Mouse (Mus musculus): ENCODE results near the gene Adamts10. TPM values are rescaled to one million over a fixed set of nuclear protein-coding genes. Genes with fewer than 3 reads are reported as not detected.

Gene Adamts10
- polyA plus RNA-seq, 1 experiment from 2014 or later = 70.1 TPM

DNA sequence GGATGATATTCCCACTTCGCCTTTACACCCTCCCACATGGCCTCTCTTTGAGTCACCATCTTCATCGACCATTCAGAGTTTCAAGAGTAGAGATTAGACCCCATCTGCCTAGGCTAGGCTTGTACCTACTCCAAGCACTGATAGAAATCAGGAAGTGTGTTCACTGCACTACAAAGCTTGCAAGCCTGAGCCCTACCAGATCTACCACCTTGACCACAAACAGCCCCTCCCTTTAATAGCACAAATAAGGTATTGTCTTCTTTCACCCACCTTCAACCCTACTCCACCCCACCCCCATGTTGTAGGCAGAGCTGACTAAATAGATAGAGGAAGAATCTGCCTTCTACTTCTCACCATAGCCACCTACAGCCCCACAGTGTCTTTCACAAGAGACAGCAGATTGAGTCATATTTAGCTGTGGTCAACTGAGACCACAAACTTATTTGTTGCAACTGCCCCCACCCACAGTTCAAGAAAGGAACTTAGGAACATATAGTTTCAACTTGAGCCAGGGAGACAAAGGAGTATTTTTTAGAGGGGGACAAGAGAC is 39.6 kb downstream of the Adamts10 start:
- Histone ChIP-seq H3K9me3 (0 out of 2 replicates have a peak, but pooled peaks cover 2% of the 10 kb centered on the region), H3K27me3 (replicated peaks; ENCODE audit: low read depth, poor library complexity, severe bottlenecking) (no peaks in the 10 kb centered on the region), H3K4me3 (no peak overlapping the region), H3K36me3 (replicated peaks) (no peaks in the 10 kb centered on the region), H3K4me1 (no peaks in the 10 kb centered on the region), H3K27ac (replicated peaks) (no peak overlapping the region)
- no peak for DNase-seq (ENCODE audit: low spot score)
- 67% methylated on average over 2 of the region's 2 CpGs for WGBS

DNA sequence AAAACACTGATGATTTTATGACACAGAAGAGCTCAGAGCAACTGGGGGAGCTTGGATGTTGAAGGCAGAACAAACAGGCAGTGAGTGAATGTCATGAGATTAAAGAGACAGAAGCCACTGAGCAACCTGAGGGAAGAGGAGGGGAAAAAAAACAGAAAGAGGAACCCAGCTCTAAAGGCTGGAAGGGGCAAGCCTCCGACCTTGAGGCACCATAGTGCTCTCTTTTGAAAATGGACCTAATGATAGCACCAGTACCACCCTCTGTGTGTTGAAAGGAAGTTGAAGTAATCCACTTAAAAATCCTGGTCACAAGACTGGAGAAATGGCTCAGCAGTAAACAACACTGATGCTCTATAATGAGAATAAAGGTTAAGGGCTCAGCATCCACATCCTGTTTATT is 40.6 kb downstream of the Adamts10 start:
- 0 out of 2 replicates have a peak, but pooled peaks cover 2% of the 10 kb centered on the region for H3K9me3 ChIP-seq
- no peaks in the 10 kb centered on the region for H3K27me3 ChIP-seq (replicated peaks; ENCODE audit: low read depth, poor library complexity, severe bottlenecking)
- no peak overlapping the region for H3K4me3 ChIP-seq
- no peak overlapping the region for H3K27ac ChIP-seq (replicated peaks)
- DNase-seq (ENCODE audit: low spot score) = no peak
- 71% methylated on average over 1 of the region's 1 CpGs for WGBS
- no peaks in the 10 kb centered on the region for H3K4me1 ChIP-seq
- no peaks in the 10 kb centered on the region for H3K36me3 ChIP-seq (replicated peaks)

DNA sequence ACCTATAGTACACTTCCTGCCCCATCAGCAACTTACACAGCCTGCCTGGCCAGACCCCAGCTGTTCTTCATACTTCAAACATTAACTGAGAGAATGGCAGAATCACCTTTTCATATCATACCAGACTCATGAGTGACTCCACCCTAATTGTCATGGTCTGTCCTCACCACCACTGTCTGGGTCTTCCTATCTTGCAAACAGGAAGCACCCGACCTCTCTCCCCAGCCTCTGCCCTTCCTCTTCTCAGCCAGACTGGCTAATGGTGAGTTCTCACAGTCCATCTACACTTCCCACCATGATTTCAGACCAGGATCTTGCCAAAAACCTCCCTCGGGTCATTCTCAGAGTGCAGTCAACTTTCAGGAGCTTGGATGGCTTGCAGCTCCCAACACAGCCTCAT is 42.2 kb downstream of the Adamts10 start:
- 71% methylated on average over 2 of the region's 2 CpGs for WGBS

DNA sequence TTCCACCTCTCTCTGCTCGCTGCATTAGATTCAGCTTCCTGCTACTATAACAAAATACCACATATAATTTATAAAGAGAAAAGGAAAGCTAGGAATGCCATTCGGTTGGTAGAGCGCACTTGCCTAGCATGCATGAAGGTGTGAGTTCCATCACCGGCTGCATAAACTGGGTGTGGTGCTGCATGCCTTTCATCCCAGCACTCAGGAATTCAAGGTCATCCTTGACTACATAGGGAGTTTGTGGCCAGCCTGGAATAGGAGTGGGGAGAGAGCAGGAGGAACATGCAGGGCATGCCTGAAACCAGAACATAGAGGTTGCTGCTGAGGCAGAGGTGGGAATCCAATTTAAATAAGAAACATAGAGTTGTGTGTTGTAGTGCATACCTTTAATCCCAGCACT is 60.1 kb downstream of the Adamts10 start:
- no peaks in the 10 kb centered on the region for H3K27me3 ChIP-seq (replicated peaks; ENCODE audit: low read depth, poor library complexity, severe bottlenecking)
- no peaks in the 10 kb centered on the region for H3K36me3 ChIP-seq (replicated peaks)
- 92% methylated on average over 4 of the region's 4 CpGs for WGBS
- H3K4me1 ChIP-seq = no peaks in the 10 kb centered on the region
- no peak overlapping the region for H3K27ac ChIP-seq (replicated peaks)
- H3K4me3 ChIP-seq = no peak overlapping the region
- H3K9me3 ChIP-seq = no peaks in the 10 kb centered on the region
- DNase-seq (ENCODE audit: low spot score) = no peak

More for the DNA sequence above, 42.2 kb downstream of the Adamts10 start:
- no peak overlapping the region for H3K27ac ChIP-seq (replicated peaks)
- H3K4me3 ChIP-seq = no peak overlapping the region
- H3K27me3 ChIP-seq (replicated peaks; ENCODE audit: low read depth, poor library complexity, severe bottlenecking) = no peaks in the 10 kb centered on the region
- no peaks in the 10 kb centered on the region for H3K36me3 ChIP-seq (replicated peaks)
- H3K9me3 ChIP-seq = 0 out of 2 replicates have a peak, but pooled peaks cover 2% of the 10 kb centered on the region
- DNase-seq (ENCODE audit: low spot score) = no peak
- no peaks in the 10 kb centered on the region for H3K4me1 ChIP-seq

- Histone ChIP-seq H3K4me1 (no peaks in the 10 kb centered on the region), H3K36me3 (replicated peaks) (no peaks in the 10 kb centered on the region), H3K9me3 (no peaks in the 10 kb centered on the region), H3K27ac (replicated peaks) (no peak overlapping the region), H3K4me3 (no peak overlapping the region), H3K27me3 (replicated peaks; ENCODE audit: low read depth, poor library complexity, severe bottlenecking) (no peaks in the 10 kb centered on the region)
- WGBS = 75% methylated on average over 17 of the region's 17 CpGs
- no peak for DNase-seq (ENCODE audit: low spot score)
These were observed 62.0 kb downstream of the Adamts10 start for GRCm38 (mm10) chr17:33586011-33586410.

DNA sequence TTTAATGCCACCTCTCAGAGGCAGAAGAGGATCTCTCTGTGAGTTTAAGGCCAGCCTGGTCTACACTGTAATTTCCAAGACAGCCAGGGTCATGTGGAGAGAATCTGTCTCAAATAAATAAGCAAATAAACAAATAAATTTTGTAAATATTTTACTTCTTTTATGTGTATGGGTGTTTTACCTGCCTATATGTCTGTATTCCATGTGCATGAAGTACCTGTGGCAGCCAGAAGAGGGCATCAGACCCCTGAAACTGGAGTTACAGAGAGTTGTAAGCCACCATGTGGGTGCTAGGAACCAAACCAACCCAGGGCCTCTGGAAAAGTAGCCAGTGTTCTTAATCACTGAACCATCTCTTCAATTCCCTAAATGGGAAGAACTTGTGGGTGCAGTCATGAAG is 73.3 kb downstream of the Adamts10 start:
- DNase-seq (ENCODE audit: low spot score) = no peak
- no peaks in the 10 kb centered on the region for H3K36me3 ChIP-seq (replicated peaks)
- peaks cover 10% of the 10 kb centered on the region for H3K9me3 ChIP-seq
- no peaks in the 10 kb centered on the region for H3K4me1 ChIP-seq
- H3K27ac ChIP-seq (replicated peaks) = no peak overlapping the region
- H3K4me3 ChIP-seq = no peak overlapping the region
- H3K27me3 ChIP-seq (replicated peaks; ENCODE audit: low read depth, poor library complexity, severe bottlenecking) = no peaks in the 10 kb centered on the region

- H3K4me3 ChIP-seq = no peak overlapping the region
- no peaks in the 10 kb centered on the region for H3K4me1 ChIP-seq
- H3K27me3 ChIP-seq (replicated peaks; ENCODE audit: low read depth, poor library complexity, severe bottlenecking) = no peaks in the 10 kb centered on the region
- H3K36me3 ChIP-seq (replicated peaks) = no peaks in the 10 kb centered on the region
- H3K27ac ChIP-seq (replicated peaks) = no peak overlapping the region
- WGBS = 91% methylated on average over 5 of the region's 5 CpGs
- no peak for DNase-seq (ENCODE audit: low spot score)
- peaks cover 10% of the 10 kb centered on the region for H3K9me3 ChIP-seq
These were observed 74.5 kb downstream of the Adamts10 start for GRCm38 (mm10) chr17:33598506-33598905.

DNA sequence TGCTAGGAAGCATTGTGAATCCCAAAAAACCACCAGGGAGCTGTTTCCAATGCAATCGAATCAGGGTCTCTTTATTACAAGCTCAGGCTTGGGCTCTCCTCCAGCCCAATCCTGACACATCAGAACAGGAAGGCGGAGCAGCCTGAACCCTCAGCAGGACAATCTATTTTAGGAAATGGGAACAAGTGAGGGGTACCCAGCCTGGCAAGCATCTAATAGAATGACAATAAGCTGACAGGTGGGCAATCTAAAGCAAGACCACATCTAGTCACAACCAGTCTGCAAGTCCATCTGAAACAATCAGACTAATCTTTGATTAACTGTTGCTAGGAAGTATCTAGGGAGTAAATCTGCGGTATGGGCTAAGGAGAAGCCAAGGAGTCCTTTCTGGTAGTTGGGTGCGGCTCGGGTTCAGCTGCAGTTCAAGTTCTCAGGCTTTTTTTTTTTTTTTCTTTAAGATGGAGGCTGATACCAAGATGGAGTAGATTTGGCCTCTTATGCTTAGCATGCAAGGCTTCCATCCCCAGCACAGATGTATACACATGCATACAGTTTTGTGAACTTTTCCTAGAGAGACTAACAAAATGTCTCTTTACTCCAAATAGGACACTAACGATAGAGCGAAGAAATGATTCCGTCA is 76.0 kb downstream of the Adamts10 start:
- 88% methylated on average over 8 of the region's 8 CpGs for WGBS
- no peaks in the 10 kb centered on the region for H3K36me3 ChIP-seq (replicated peaks)
- H3K4me3 ChIP-seq = no peak overlapping the region
- H3K9me3 ChIP-seq = peaks cover 10% of the 10 kb centered on the region
- DNase-seq (ENCODE audit: low spot score) = no peak
- H3K4me1 ChIP-seq = no peaks in the 10 kb centered on the region
- no peaks in the 10 kb centered on the region for H3K27me3 ChIP-seq (replicated peaks; ENCODE audit: low read depth, poor library complexity, severe bottlenecking)
- no peak overlapping the region for H3K27ac ChIP-seq (replicated peaks)

- H3K4me1 ChIP-seq = no peaks in the 10 kb centered on the region
- H3K9me3 ChIP-seq = peaks cover 10% of the 10 kb centered on the region
- 77% methylated on average over 3 of the region's 3 CpGs for WGBS
- no peaks in the 10 kb centered on the region for H3K27me3 ChIP-seq (replicated peaks; ENCODE audit: low read depth, poor library complexity, severe bottlenecking)
- no peak for DNase-seq (ENCODE audit: low spot score)
- no peak overlapping the region for H3K27ac ChIP-seq (replicated peaks)
- no peak overlapping the region for H3K4me3 ChIP-seq
- no peaks in the 10 kb centered on the region for H3K36me3 ChIP-seq (replicated peaks)
These were observed 76.8 kb downstream of the Adamts10 start for GRCm38 (mm10) chr17:33600831-33601230.

DNA sequence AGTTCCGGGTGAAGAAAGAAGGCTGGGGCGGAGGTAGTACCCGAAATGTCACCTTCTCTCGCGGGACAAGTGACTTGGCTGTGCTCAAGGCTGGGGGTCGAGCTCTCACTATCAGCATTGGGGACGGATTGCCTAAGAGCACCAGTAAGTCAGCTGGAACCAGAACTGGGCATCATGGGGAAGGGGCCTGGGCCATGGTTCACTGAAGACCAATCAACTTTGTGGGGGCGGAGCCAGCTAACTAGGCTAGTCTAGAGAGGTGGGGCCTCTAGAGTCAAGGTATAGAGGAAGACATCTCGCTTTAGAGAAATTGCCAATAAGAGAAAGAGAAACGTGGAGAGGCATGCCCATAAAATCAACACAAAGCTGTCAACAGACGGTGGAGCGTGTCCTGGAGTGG is 77.9 kb downstream of the Adamts10 start:
- H3K4me1 ChIP-seq = no peaks in the 10 kb centered on the region
- no peaks in the 10 kb centered on the region for H3K36me3 ChIP-seq (replicated peaks)
- no peak overlapping the region for H3K27ac ChIP-seq (replicated peaks)
- H3K9me3 ChIP-seq = peaks cover 10% of the 10 kb centered on the region
- H3K4me3 ChIP-seq = no peak overlapping the region
- no peak for DNase-seq (ENCODE audit: low spot score)
- 83% methylated on average over 12 of the region's 12 CpGs for WGBS
- H3K27me3 ChIP-seq (replicated peaks; ENCODE audit: low read depth, poor library complexity, severe bottlenecking) = no peaks in the 10 kb centered on the region

Other genes with a start within 250 kb of the Adamts10 start
- gene Zfp955b, start 234.7 kb upstream of the Adamts10 start, polyA plus RNA-seq (2016; fragmentation: Nextera tagmentation; extraction: Ambion mirVana) = 10.2 and 11.6 TPM in 2 replicates
- 10.8 and 11.1 TPM in 2 replicates for gene Zfp81, start 165.3 kb upstream of the Adamts10 start, polyA plus RNA-seq (2016; fragmentation: Nextera tagmentation; extraction: Ambion mirVana)
- gene Zfp101, start 129.6 kb upstream of the Adamts10 start, polyA plus RNA-seq (2016; fragmentation: Nextera tagmentation; extraction: Ambion mirVana) = 19.9 and 21.1 TPM in 2 replicates
- not detected in 2 replicates for gene Actl9, start 91.3 kb upstream of the Adamts10 start, polyA plus RNA-seq (2016; fragmentation: Nextera tagmentation; extraction: Ambion mirVana)
- gene Myo1f, start 31.5 kb downstream of the Adamts10 start, polyA plus RNA-seq (2016; fragmentation: Nextera tagmentation; extraction: Ambion mirVana) = 2.0 and 2.3 TPM in 2 replicates
- gene Zfp414, start 104.9 kb downstream of the Adamts10 start, polyA plus RNA-seq (2016; fragmentation: Nextera tagmentation; extraction: Ambion mirVana) = 53.4 and 58.1 TPM in 2 replicates
- gene Pram1, start 113.9 kb downstream of the Adamts10 start, polyA plus RNA-seq (2016; fragmentation: Nextera tagmentation; extraction: Ambion mirVana) = 0.55 and 0.65 TPM in 2 replicates
- 567 and 569 TPM in 2 replicates for gene Hnrnpm, start 162.7 kb downstream of the Adamts10 start, polyA plus RNA-seq (2016; fragmentation: Nextera tagmentation; extraction: Ambion mirVana)
- 28.0 and 28.5 TPM in 2 replicates for gene March2, start 194.5 kb downstream of the Adamts10 start, polyA plus RNA-seq (2016; fragmentation: Nextera tagmentation; extraction: Ambion mirVana)
- gene Rab11b, start 236.3 kb downstream of the Adamts10 start, polyA plus RNA-seq (2016; fragmentation: Nextera tagmentation; extraction: Ambion mirVana) = 342 and 347 TPM in 2 replicates